Mouse (Mus musculus) MN1 (cell line): Measurements from ENCODE around the gene Prkaca.
A peak's percentile ranks its signal among the peaks of the same experiment; 100 is the strongest.
"Not testable (repeated sequence)": the region's sequence is repeated elsewhere in the genome, so short reads cannot be mapped to it uniquely, and the experiment has no call there.

Experiments
- DNase-seq: peaks from one replicate; pipeline ENCODE4 v3.0.0-alpha.2; 2016; ENCODE audit warnings: low spot score

The Prkaca gene

GRCm38 (mm10) chr8:84002957-84003611 lies 30.3 kb downstream of the Prkaca start:
- peak; percentile 72 for DNase-seq

- no peak for DNase-seq
These were observed 30.9 kb downstream of the Prkaca start for GRCm38 (mm10) chr8:84003612-84004246.

GRCm38 (mm10) chr8:84004533-84005201 lies 31.9 kb downstream of the Prkaca start:
- DNase-seq: peak; percentile 95

- DNase-seq: not testable (repeated sequence)
These were observed 32.7 kb downstream of the Prkaca start for GRCm38 (mm10) chr8:84005502-84005901.

DNA sequence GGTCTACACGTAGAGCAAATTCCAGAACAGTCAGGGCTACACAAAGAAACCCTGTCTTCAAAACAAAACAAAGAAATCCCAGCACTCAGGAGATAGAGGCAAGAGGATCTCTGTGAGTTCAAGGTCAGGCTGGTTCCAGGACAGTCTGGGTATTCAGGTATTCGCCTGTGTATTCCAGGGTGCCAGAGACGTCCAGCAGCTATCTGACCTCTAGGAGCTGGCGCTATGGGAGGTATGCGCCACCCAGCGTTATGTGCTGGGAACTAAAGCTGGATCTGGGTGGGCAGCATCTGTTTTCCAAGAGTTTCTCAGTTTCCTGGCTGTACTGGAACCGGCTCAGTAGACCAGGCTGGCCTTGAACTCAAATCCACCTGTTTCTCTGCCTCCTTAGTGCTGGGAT lies 35.6 kb downstream of the Prkaca start:
- no peak for DNase-seq

DNA sequence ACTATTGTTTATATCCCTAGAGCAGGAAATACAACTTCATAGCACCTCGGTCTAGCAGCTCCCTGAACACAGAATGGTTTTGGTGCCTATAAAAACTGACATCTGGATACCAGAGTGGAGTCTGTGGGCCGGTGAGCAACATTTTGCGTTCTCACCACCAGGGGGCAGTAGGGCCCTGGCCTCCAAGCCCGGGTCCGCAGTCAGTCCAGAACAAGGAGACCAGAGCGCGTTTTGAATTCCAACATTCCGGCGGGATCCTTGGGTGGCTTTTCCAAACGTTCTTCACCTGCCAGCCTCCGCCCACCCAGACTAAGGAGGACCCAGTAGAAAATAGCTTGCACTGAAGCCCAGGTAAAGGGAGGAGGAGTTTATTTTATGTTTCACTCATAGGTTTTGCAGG lies 37.1 kb downstream of the Prkaca start:
- DNase-seq: peak; percentile 91

DNA sequence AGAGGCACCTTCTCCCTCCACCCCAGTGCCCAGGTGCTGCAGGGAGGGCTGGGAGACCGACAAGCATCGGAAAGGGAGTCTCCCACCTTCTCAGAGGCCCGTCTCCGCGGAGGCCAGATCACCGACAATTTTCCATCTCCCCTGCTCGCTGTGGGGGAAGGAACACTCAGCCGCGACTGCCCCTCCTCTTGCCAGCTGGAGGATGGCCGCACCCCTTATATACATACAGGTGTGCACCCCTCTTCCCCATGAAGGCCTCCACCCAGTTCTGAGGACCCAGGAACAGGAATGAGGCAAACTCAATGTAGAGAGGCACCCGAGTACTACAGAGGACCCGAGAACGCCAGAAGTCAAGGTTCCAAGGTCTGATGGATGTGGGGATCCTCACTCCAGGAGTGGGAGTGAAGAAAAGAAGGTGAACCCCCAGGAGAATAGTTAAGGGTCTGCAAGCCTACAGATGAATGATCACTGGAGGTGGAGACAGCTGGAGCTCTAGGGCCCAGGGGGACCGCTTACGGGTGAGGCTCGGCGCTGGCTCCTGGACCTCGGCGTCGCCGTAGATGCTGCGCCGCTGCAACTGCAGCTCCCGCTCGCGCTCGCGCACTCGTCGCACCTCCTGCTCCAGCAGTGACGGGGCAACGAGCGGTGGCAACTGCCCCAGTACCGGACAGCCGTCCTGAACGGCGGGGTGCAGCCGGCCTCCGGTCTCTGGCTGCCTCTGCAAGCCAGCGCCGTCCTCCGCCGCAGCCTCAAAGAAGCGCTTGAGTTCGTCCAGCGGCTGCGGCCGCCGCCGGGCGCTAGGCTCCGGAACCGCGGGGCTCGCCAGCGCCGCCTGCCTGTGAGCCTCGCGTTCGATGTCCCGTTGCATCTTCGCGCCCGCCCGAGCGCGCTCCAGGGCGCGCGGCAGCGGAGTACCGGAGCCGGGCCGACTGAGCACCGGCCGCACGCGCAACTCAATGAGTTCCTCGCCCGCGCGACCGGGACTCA lies 38.1 kb downstream of the Prkaca start:
- peak; percentile 86 for DNase-seq

GRCm38 (mm10) chr8:84011705-84012498 lies 39.1 kb downstream of the Prkaca start, which contains the start of gene 2210011C24Rik:
Gene 2210011C24Rik (minus strand): TSS chr8:84012171.
- peak; percentile 57 for DNase-seq

DNA sequence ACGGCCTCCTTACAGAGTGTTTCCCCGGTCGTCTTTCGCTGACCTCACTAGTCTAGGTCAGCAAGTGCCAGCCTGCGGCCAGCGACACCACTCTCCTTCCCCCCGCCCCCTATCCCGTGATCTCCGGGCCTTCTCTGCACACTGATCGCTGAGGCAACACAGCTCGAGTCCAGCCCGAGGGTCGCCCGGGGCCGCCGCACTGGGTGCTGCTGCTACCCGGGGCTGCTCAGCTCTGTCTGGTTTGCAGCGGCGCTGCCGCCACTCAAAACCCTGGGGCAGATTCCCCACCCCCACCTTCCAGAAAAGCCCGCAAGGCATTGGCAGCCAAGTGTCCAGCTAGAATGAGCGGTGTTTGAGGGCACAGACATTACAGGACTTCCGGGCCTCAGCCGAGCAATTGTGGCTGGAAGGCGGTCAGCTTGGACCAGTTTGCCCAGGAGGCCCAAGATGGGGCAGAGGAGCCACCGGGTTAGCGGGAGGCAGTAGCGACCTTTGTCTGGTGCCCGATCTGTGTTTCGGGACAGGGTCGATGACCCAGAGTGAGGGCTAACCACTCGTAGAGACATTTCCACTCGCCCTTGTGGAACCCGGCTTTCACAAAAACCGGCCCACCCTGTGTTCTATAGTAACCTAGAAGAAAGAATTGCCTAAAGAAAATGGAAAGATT lies 39.8 kb downstream of the Prkaca start:
- DNase-seq: peak; percentile 47

DNA sequence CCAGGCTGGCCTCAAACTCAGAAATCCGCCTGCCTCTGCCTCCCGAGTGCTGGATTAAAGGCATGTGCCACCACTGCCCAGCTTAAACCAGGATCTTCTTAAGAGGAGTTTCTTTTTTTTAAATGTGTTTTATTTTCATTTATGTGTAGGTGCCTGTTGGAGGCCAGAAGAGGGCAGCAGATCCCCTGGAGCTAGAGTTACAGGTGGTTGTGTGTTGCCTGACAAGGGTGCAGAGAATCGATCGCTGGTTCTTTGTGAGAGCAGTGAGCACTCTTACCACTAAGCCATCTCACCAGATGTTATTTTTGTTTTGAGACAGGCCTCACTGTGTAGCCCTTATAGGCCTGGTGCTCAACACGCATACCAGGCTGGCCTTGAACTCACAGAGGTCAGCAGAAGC lies 43.0 kb downstream of the Prkaca start:
- DNase-seq: no peak

DNA sequence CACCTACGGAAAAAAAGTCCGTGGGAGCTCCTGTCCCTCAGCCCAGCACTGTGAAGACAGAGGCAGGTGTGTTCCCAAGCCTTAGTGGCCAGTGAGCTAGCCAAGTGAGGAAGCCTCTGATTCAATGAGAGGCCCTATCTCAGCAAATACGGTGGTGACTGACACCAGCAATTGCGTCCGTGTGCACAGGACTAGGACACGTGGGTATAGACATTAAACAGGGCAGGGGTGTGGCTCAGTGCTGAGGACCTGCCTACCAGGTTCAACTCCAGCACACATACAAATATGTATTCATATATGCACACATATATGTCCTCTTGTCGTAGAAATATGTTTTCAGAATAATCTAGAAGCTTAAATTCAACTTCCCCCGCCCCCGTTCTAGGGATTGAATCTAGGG lies 46.9 kb downstream of the Prkaca start:
- DNase-seq: no peak

- DNase-seq: no peak
These were observed 48.3 kb downstream of the Prkaca start, which contains the start of gene Palm3 for GRCm38 (mm10) chr8:84021096-84021495. Gene Palm3 (plus strand): TSS chr8:84021471.

DNA sequence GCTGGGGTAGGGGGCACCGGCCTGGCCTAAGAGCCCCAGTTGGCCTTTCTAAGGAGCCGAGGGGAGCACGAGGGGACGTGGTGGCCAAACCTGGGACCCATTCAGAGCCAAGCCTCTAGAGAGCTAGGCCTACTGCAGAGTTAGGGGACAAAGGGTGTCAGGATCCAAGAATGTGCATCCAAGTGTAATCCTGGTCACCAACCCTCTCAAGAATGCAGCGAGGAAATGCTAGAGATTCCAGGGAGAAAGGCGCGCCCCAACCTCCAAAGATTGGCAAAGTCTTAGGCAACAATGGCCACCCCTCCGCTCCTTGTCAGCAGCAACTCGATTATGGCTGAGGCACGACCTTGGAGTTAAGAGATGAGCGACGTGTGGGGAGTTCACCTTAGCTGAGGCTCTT lies 48.8 kb downstream of the Prkaca start:
- DNase-seq: no peak

- peak; percentile 72 for DNase-seq
These were observed 50.3 kb downstream of the Prkaca start for GRCm38 (mm10) chr8:84023085-84023484.

DNA sequence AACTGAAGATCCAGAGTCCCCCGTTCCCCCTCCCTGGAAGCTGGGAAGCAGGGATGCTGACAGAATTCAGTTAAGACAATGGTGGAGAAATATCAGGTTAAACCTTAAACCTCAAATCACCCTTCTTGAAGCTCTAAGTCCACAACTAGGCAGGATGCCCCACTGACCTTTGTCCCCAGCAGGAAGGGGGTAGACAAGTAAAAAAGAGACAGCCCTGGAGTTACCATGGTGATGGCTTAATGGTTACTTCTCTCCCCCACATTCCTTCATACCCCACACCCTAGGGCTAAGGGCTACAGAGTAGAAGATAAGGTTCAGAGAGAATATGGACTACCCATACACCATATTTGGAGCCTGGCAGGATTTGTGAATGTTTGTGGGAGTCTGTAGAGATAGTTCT lies 50.8 kb downstream of the Prkaca start:
- DNase-seq: no peak

DNA sequence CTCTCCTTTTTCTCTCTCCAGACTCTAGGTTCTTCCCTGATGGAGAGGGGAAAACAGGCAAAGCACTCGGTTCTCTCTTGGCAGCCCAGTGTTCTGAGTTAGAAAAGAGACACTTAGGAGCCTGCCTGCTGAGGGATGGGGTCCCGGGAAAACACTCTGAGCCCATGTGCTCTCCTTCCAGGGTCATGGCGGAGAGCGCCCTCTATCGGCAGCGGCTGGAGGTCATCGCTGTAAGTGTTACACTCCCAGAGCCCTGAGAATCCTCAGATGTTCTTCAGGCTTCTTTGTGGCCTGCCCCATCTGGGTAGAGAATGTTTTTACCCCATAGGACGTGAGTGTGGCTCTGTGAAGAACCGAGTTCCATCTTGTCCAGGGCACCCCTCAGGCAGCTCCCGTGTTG lies 51.4 kb downstream of the Prkaca start:
- peak; percentile 52 for DNase-seq

DNA sequence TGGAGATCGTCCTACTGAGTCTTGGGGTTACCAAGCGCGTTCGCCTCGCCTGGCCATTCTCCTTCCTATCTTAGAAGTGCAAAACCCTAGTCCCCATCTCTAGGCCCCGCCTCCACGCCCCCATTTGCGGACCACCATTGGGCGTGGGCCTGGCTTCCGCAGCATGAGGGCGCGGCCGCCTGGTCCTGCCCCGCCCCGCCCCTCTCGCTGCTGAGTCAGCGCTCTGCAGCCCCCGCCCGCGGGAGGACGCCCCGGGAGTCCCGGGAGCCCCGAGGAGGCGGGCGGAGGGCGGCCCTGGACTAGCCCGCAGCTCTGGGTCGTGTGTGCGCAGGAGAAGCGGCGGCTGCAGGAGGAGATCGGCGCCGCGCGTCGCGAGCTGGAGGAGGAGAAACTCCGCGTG lies 53.1 kb downstream of the Prkaca start:
- DNase-seq: no peak

- no peak for DNase-seq
These were observed 54.7 kb downstream of the Prkaca start for GRCm38 (mm10) chr8:84027449-84027848.

GRCm38 (mm10) chr8:84029272-84029671 lies 56.5 kb downstream of the Prkaca start:
- DNase-seq: no peak

GRCm38 (mm10) chr8:84032777-84033176 lies 60.0 kb downstream of the Prkaca start:
- DNase-seq: no peak

GRCm38 (mm10) chr8:84038015-84038414 lies 65.2 kb downstream of the Prkaca start:
- DNase-seq: no peak
